In genomic region chr4:119895504-119895903, GRCm38 (mm10) we compare ENCODE assay signal across 15 mouse cellular contexts.
DNase-seq lines count a peak whose midpoint lies in the region; ATAC-seq and TF ChIP-seq lines count a peak whose summit lies in the region.
"Had no signal": no experiment of that assay in that cellular context is flagged by ENCODE, and none has a peak within 500 bp of the region (broad histone marks: within the 10 kb centered on the region; RNA-seq: fewer than 3 reads in every experiment).

No protein-coding gene starts in this region.

- H3K9me3 ChIP-seq in hindbrain, embryonic 16.5 days (ENCODE audit: control insufficient read depth, low read length) = no peaks in the 10 kb centered on the region
- no peaks in the 10 kb centered on the region for H3K9me3 ChIP-seq in hindbrain, embryonic 10.5 days
- no peaks in the 10 kb centered on the region for H3K9me3 ChIP-seq in liver, postnatal 0 days (ENCODE audit: low read length)
- H3K9me3 ChIP-seq in kidney, embryonic 16.5 days (ENCODE audit: low read length) = no peaks in the 10 kb centered on the region
- H3K9me3 ChIP-seq: embryonic facial prominence, embryonic 13.5 days had no signal

- no peak overlapping the region for H3K4me3 ChIP-seq in hindbrain, embryonic 16.5 days (ENCODE audit: low read length)
- no peak overlapping the region for H3K4me3 ChIP-seq in hindbrain, embryonic 10.5 days
- H3K4me3 ChIP-seq in liver, postnatal 0 days (ENCODE audit: low read depth, low read length) = no peak overlapping the region
- no peak overlapping the region for H3K4me3 ChIP-seq in kidney, embryonic 16.5 days (ENCODE audit: low read length)
- H3K4me3 ChIP-seq: embryonic facial prominence, embryonic 13.5 days had no signal

- no peak for TF ChIP-seq EP300 in liver, postnatal 0 days (IDR thresholded peaks at IDR 0.05; ENCODE audit: low read depth)

- H3K4me1 ChIP-seq in hindbrain, embryonic 16.5 days (ENCODE audit: control insufficient read depth, insufficient read depth, low read depth, low read length) = peaks cover 3% of the 10 kb centered on the region; the same call in 1 of the 2 replicates
- H3K4me1 ChIP-seq in hindbrain, embryonic 10.5 days (replicated peaks) = no peaks in the 10 kb centered on the region; the same call in 1 of the 2 replicates
- H3K4me1 ChIP-seq in liver, postnatal 0 days (ENCODE audit: insufficient read depth) = no peaks in the 10 kb centered on the region
- H3K4me1 ChIP-seq in kidney, embryonic 16.5 days (ENCODE audit: insufficient read depth, low read length) = no peaks in the 10 kb centered on the region
- H3K4me1 ChIP-seq: embryonic facial prominence, embryonic 13.5 days had no signal

- no peaks in the 10 kb centered on the region for H3K36me3 ChIP-seq in hindbrain, embryonic 16.5 days (ENCODE audit: control insufficient read depth, insufficient read depth, low read length)
- H3K36me3 ChIP-seq in hindbrain, embryonic 10.5 days = no peaks in the 10 kb centered on the region
- no peaks in the 10 kb centered on the region for H3K36me3 ChIP-seq in liver, postnatal 0 days (replicated peaks; ENCODE audit: insufficient read depth, low read length)
- H3K36me3 ChIP-seq in kidney, embryonic 16.5 days (ENCODE audit: insufficient read depth, low read length) = no peaks in the 10 kb centered on the region
- H3K36me3 ChIP-seq: embryonic facial prominence, embryonic 13.5 days; G1E had no signal

- no peak overlapping the region for H3K9ac ChIP-seq in hindbrain, embryonic 16.5 days (ENCODE audit: low read depth, low read length)
- no peak overlapping the region for H3K9ac ChIP-seq in liver, postnatal 0 days (replicated peaks)
- H3K9ac ChIP-seq in kidney, embryonic 16.5 days (replicated peaks; ENCODE audit: low read length) = no peak overlapping the region
- H3K9ac ChIP-seq: embryonic facial prominence, embryonic 13.5 days; forebrain, postnatal 0 days had no signal

- 72% methylated on average over 5 of the region's 5 CpGs for WGBS in hindbrain, embryonic 16.5 days
- 82% methylated on average over 5 of the region's 5 CpGs for WGBS in hindbrain, embryonic 10.5 days
- 66% methylated on average over 5 of the region's 5 CpGs for WGBS in liver, postnatal 0 days (ENCODE audit: insufficient replicate concordance)
- 62% methylated on average over 5 of the region's 5 CpGs for WGBS in kidney, embryonic 16.5 days

- peak overlapping the region; percentile 17; the same call in 1 of the 2 replicates for H3K27ac ChIP-seq in hindbrain, embryonic 16.5 days (ENCODE audit: low read depth, low read length)
- H3K27ac ChIP-seq in hindbrain, embryonic 10.5 days = no peak overlapping the region
- peak overlapping the region; percentile 58 for H3K27ac ChIP-seq in liver, postnatal 0 days (ENCODE audit: low read depth)
- H3K27ac ChIP-seq in kidney, embryonic 16.5 days (ENCODE audit: low read length) = no peak overlapping the region
- H3K27ac ChIP-seq: embryonic facial prominence, embryonic 13.5 days had no signal

- TF ChIP-seq CTCF in liver, postnatal 0 days (IDR thresholded peaks at IDR 0.05; ENCODE audit: low read depth) = no peak

- no peak for DNase-seq in hindbrain, embryonic 10.5 days (ENCODE audit: low spot score)
- DNase-seq in retina, postnatal 1 day = peak; percentile 47
- DNase-seq in retina, embryonic 14.5 days (ENCODE audit: low spot score) = no peak
- no peak for DNase-seq in liver, postnatal 0 days
- DNase-seq in ovary, postnatal 10 days (ENCODE audit: low spot score) = no peak
- DNase-seq: adrenal gland, postnatal 36 days; cerebellum, adult 11 months; gastrocnemius, postnatal 10 days; kidney, postnatal 25 days had no signal

- ATAC-seq in hindbrain, embryonic 16.5 days = no peak
- peak; percentile 54; the same call in 1 of the 2 replicates for ATAC-seq in liver, postnatal 0 days
- ATAC-seq in kidney, embryonic 16.5 days (ENCODE audit: low FRiP score, low TSS enrichment) = no peak
- ATAC-seq: forebrain, postnatal 0 days; intestine, embryonic 16.5 days had no signal

- no peaks in the 10 kb centered on the region for H3K27me3 ChIP-seq in hindbrain, embryonic 16.5 days (replicated peaks; ENCODE audit: control insufficient read depth, insufficient read depth, low read length)
- no peaks in the 10 kb centered on the region for H3K27me3 ChIP-seq in hindbrain, embryonic 10.5 days (ENCODE audit: insufficient read depth, poor library complexity, severe bottlenecking)
- no peaks in the 10 kb centered on the region for H3K27me3 ChIP-seq in liver, postnatal 0 days (ENCODE audit: insufficient read depth, low read length)
- no peaks in the 10 kb centered on the region; the same call in 1 of the 2 replicates for H3K27me3 ChIP-seq in kidney, embryonic 16.5 days (ENCODE audit: insufficient read depth, low read length)
- H3K27me3 ChIP-seq: embryonic facial prominence, embryonic 13.5 days had no signal

- H3K4me2 ChIP-seq in hindbrain, embryonic 16.5 days (ENCODE audit: low read length) = no peak overlapping the region
- H3K4me2 ChIP-seq in liver, postnatal 0 days (ENCODE audit: low read depth, low read length) = no peak overlapping the region
- H3K4me2 ChIP-seq in kidney, embryonic 16.5 days (replicated peaks; ENCODE audit: low read depth, low read length) = no peak overlapping the region
- H3K4me2 ChIP-seq: embryonic facial prominence, embryonic 13.5 days had no signal

Comparison
In these comparisons a context has a peak if more than half of its experiments do, and no peak if none do; other contexts are left out.
1. H3K27ac ChIP-seq: peak in hindbrain, embryonic 16.5 days (single experiment) and liver, postnatal 0 days (single experiment); none in hindbrain, embryonic 10.5 days (single experiment) and kidney, embryonic 16.5 days (single experiment).